Mouse (Mus musculus): ENCODE results near the gene Ppp1r16b.
"Not testable (repeated sequence)": the region's sequence is repeated elsewhere in the genome, so short reads cannot be mapped to it uniquely, and the experiment has no call there.

Ppp1r16b gene

GRCm38 (mm10) chr2:158726252-158726651, 61.1 kb downstream of the Ppp1r16b start:
- no peak for DNase-seq (ENCODE audit: low spot score)

GRCm38 (mm10) chr2:158728061-158728815, 63.0 kb downstream of the Ppp1r16b start:
- DNase-seq (ENCODE audit: low spot score), result no peak

DNA sequence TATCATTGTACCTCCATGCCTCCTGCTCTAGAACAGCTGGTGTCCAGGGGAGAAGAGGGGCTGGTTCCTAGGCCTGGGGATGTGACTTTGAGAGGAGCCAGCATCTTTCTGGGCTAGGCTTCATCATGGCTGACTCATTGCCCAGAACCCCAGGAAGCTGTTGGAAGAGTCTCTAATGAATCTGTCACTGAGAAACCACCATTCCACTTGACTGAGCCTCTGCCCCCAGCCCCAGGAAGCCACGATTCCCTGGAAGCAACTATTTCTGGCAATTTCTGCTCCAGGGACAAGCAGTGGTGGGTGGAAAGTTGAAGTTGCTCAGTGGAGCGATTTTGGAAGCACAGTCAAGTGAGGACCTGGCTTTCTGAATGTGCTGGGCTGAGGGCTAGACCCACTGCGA, 65.7 kb downstream of the Ppp1r16b start:
- DNase-seq (ENCODE audit: low spot score), result no peak

GRCm38 (mm10) chr2:158732521-158732920, 67.3 kb downstream of the Ppp1r16b start:
- DNase-seq (ENCODE audit: low spot score), result no peak

GRCm38 (mm10) chr2:158733136-158733535, 67.9 kb downstream of the Ppp1r16b start:
- DNase-seq (ENCODE audit: low spot score), result no peak

- DNase-seq (ENCODE audit: low spot score), result no peak
Measured at GRCm38 (mm10) chr2:158733914-158734313, 68.7 kb downstream of the Ppp1r16b start.

DNA sequence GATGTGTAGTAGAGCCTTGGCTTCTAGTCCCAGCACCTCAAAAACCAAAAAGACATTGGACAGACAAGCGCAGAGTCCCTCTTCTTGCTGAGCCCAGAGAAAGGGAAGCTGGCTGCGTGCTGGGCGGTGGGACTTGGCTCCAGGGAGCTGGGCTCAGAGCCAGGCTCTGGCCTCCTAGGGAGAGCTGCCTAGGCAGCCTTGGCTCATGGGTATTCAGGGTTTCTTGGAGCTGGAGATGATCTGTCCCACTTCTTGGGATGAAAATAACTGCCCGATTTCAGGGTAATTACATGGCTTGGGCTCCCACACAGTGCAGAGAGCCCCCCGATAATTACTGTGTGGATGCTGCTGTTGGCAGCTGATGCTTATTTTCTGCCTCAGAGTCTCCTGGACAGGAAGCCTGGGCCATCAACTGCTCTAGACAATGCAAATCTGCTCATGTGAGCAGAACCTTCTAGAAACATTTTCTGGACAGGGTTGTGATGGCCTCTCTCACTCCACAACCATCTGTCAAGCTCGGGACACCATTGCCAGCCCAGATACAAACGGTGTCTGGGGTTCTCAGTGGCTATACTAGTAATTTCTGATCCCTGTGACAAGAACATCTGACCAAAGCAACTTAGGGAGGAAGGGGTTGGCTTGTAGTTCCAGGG, 69.4 kb downstream of the Ppp1r16b start:
- DNase-seq (ENCODE audit: low spot score), result no peak

GRCm38 (mm10) chr2:158735340-158735739, 70.1 kb downstream of the Ppp1r16b start:
- no peak for DNase-seq (ENCODE audit: low spot score)

GRCm38 (mm10) chr2:158736247-158736646, 71.0 kb downstream of the Ppp1r16b start:
- DNase-seq (ENCODE audit: low spot score), result not testable (repeated sequence)

DNA sequence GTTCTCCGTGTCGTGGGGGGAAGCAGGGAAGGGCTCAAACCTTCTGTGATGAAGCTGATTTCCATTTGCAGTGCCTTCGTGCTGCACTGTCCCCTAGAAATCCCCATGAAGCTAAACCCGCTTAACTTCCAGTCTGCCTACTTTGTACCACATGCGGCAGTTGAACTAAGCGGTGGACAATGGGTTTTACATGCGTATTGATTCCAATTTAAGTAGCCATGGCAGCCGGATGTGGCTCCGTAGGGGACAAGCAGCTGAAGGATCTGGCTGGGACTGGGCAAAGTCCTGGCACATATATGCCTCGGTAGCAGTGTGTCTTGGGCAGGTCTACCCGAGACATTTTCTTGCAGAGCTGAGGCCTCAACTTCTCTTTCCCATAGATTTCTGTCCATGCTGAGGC, 73.4 kb downstream of the Ppp1r16b start:
- DNase-seq (ENCODE audit: low spot score), result no peak

DNA sequence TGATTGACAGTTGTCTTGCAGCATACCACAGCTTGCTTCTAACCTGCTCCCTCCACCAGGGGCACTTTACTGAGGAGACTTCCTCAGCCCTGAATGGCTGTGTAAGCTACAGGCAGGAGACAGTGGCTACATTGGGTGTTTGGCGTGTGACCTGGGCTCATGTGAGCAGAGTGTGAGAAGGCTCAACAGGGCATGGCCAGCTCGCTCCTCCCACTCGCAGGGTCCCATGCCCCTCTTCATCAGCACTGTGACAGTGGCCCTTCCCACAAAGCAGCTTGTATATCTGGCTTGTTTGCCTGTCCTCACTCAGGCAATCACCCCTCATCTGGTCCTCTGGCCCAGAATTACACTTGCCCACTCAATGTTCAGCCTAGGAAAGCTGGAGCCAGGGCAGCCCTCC, 73.9 kb downstream of the Ppp1r16b start:
- DNase-seq (ENCODE audit: low spot score), result no peak

DNA sequence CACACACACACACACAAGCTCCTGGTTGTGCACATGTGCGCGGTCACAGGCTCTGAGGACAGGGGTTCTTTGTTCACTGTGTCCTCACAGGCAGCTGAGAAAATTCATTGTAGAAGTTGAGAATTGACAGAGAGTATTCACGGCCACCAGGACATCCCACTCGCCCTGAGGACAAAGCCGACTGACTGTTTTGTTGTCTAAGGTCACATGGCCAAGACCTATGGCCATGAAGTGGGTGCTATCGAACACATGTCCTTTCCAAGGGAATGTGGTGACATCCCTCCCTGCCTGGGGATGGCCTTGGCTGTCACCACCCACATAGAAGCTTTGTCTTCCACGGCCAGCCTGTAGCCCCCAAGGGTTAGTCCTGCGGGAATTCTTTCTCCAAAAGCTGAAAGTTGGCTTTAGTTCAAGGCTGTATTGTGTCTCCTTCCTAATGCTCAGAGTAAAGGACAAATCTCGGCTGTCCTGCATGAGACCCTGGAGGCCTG, 75.9 kb downstream of the Ppp1r16b start:
- peak; percentile 31 for DNase-seq (ENCODE audit: low spot score)

DNA sequence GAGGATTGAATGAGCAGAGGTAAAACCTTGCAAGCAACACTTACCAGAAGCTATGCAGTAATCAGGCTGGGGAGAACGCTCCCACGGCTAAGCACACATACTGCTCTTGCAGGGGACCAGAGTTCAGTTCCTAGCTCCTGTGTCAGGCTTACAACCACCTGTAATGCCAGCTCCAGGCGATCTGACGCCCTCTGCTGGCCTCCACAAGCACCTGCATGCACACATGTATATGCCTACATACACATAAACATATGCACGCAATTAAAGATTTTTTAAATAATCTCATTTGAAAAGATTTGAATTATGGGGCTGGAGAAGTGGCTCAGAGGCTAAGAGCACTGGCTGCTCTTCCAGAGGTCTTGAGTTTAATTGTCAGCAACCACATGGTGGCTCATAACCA, 77.2 kb downstream of the Ppp1r16b start:
- no peak for DNase-seq (ENCODE audit: low spot score)

DNA sequence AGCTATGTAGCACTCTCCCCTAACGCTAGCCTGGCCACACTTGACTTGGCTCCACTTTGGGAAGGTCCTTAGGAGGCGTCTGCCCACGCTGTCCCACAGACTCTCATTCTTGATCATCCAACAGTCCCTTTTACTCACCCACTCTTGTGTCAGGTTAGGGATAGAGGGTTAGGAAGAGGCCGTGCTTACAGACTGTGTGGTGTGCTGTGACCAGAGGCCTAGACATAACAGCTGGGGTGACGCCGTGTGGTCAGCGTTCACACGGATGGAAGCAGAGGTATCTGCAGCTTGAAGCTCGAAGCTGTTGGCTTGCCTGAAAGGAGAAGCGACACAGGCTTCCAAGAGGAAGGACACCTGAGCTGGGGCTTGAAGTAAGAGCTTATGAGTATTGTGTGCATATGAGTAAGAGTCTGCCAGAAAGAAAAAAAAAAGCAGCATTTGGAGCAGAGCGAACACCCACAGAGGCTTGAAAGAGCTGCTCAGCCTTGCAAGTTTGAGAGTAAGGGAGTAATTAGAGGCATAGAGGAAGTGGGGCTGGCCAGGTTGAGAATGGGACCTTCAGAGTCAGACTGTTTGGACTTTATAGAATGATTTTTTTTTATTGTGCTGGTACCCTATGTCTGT, 78.4 kb downstream of the Ppp1r16b start:
- no peak for DNase-seq (ENCODE audit: low spot score)

DNA sequence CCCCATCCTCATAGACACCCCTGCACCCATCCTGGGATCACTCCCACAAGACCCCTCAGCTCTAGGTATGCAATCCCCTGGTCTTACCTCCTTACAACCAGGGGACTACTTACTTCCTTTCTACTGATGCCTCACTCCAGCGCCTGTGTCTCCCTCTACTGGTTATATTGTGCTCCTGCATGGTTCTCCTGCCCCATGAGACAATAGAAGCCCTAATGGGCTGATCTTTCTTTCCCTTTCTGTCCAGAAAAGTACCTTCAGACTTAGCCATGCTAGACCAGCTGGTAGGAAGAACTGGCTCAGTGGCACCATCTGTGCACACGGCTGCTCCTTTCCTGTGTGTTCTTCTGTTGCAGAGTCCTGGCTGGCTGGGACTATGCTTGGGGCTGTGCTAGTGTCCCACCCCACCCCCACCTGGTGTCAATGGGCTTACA, 79.9 kb downstream of the Ppp1r16b start:
- DNase-seq (ENCODE audit: low spot score), result peak; percentile 40

GRCm38 (mm10) chr2:158746164-158746563, 81.0 kb downstream of the Ppp1r16b start:
- no peak for DNase-seq (ENCODE audit: low spot score)

DNA sequence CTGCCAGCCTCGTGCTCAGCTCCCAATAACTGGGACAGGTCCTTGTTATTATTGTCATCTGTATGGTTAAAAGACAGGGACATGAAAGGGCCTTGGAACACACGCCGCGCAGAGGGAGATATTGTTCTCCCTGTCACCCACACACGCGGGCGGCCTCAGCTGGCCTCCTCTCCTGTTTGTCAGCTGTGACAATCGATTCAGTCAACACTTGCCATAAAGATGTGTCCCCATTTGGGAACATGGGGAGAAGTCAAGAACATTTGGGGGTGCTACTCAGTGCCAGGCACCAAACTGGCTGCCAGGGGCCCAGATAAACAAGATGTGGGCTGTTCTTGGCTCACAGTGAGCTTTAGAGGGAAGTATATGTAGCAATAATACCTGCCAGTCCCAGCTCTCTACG, 84.2 kb downstream of the Ppp1r16b start:
- peak; percentile 50 for DNase-seq (ENCODE audit: low spot score)

- no peak for DNase-seq (ENCODE audit: low spot score)
Measured at GRCm38 (mm10) chr2:158760231-158760630, 95.0 kb downstream of the Ppp1r16b start.

DNA sequence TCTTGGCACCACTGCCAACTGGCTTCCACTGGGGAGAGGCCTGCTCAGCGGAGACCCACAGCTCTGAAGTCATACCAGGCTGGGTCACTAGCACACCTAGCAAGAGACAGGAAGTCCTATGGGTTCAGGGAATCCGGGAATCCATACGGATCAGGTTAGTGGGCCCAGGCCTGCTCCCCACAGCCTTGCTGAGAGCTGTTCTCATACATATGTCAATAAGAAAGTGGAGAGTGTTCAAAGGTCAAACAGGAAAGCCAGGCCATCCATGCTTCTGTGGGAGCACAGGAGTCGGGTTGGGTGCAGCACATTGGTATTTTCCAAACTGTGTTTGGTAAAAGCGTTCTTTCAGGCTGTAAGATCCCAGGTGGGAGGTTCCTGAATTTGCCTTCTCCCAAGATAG, 97.1 kb downstream of the Ppp1r16b start:
- no peak for DNase-seq (ENCODE audit: low spot score)

DNA sequence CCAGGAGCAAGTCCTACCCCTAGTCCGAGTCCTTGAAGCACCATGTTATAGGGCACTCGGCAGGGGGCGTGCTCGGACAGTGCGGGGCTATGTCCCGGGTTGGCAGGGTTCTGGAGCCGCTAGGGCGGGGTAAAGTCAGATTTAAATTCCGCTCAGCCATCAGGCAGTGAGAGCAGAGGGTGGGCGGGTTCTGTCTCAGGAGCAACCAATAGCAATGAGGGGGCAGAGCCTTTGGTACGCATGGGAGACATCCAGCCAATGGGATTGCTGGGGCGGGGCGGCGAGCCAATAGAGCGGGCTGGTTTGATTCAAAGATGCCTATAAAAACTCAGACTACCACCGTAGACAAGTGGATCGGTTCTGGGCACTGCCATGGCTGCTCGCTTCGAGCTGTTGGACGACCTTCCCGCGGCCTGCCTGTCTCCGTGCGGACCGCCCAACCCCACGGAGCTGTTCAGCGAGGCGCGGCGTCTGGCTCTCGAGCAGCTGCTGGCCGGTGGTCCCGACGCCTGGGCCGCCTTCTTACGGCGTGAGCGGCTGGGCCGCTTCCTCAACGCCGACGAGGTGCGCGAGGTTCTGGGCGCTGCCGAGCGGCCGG, 102.6 kb downstream of the Ppp1r16b start, which contains the start of gene Fam83d:
Gene Fam83d (plus strand): TSS at position 352 of the 598 bp plus-strand sequence.
- peak; percentile 92 for DNase-seq (ENCODE audit: low spot score)

DNA sequence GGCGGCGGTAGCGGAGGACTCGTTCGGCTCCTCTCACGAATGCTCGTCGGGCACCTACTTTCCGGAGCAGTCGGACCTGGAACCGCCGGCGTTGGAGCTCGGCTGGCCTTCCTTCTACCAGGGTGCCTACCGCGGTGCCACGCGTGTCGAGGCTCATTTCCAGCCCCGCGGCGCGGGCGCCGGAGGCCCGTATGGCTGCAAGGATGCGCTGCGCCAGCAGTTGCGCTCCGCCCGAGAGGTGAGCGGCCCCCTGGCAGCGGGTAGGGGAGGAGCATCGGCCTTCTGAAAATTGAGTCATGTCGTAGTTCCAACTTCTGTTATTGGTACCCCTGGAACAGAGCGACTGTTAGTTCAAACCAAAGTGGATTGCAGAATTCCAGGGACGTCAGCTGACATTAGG, 103.2 kb downstream of the Ppp1r16b start:
- DNase-seq (ENCODE audit: low spot score), result no peak

DNA sequence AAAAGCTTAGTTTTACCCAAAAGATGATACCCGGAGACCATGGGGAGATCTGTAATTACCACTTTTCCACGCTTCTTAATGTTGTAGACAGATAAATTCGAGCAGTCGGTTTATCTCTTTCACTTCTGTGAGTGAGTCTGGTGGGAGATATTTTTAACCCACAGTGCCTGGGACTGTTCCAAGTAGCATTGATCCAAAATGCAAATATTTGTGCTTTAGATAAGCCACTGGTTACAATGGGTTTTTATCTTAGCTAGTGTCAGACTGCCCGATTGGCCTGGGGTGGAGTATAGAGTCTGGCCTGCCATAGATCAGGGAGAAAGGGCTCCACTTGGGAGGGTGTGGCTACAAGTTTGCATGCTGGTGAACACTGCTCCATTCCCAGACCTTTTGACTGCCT, 103.6 kb downstream of the Ppp1r16b start:
- DNase-seq (ENCODE audit: low spot score), result no peak

All from layer of hippocampus, adult 9-10 months (tissue).